Mouse (Mus musculus): ENCODE results near the gene Ankrd65. TPM values are rescaled to one million over a fixed set of nuclear protein-coding genes. Genes with fewer than 3 reads are reported as not detected.
A peak's percentile ranks its signal among the peaks of the same experiment; 100 is the strongest.

The Ankrd65 gene
- polyA plus RNA-seq, 1 experiment, result not detected

- Histone ChIP-seq H3ac (ENCODE audit: control insufficient read depth, insufficient read length) (no peak overlapping the region), H3K79me2 (ENCODE audit: control insufficient read depth, insufficient read depth) (peaks cover 2% of the 10 kb centered on the region), H3K36me3 (ENCODE audit: control insufficient read depth, insufficient read depth) (no peaks in the 10 kb centered on the region), H3K4me2 (ENCODE audit: low read depth) (peak overlapping the region; percentile 73), H3K27me3 (ENCODE audit: control insufficient read depth, insufficient read depth, insufficient read length) (no peaks in the 10 kb centered on the region), H3K4me3 (no peak overlapping the region)
- TF ChIP-seq TCF12 (IDR thresholded peaks at IDR 0.05; ENCODE audit: insufficient read depth, poor library complexity, severe bottlenecking) (peak; percentile 97), MAX (IDR thresholded peaks at IDR 0.05; ENCODE audit: low read depth) (no peak), MYOD1 (IDR thresholded peaks at IDR 0.05; ENCODE audit: control insufficient read depth in 1 of 3, insufficient read length in 2 of 3, low read depth in 2 of 3) (peak; percentile 85 to 94 (median 91)), TCF3 (IDR thresholded peaks at IDR 0.05; ENCODE audit: insufficient read length, low read depth) (peak; percentile 16), CEBPB (IDR thresholded peaks at IDR 0.05; ENCODE audit: insufficient read depth, poor library complexity, severe bottlenecking) (no peak), MYOG (IDR thresholded peaks at IDR 0.05; ENCODE audit: control insufficient read depth in 1 of 3, insufficient read depth in 1 of 3, insufficient read length in 2 of 3, low read depth in 2 of 3) (peak; percentile 67 to 98 (median 97)), POLR2A (IDR thresholded peaks at IDR 0.05; ENCODE audit: insufficient read length, low read depth) (peak; percentile 55)
These were observed 9.3 kb upstream of the Ankrd65 start for GRCm38 (mm10) chr4:155780895-155781294.

- Histone ChIP-seq H3K36me3 (ENCODE audit: control insufficient read depth, insufficient read depth) (no peaks in the 10 kb centered on the region), H3K79me2 (ENCODE audit: control insufficient read depth, insufficient read depth) (peaks cover 2% of the 10 kb centered on the region), H3K4me2 (ENCODE audit: low read depth) (peak overlapping the region; percentile 81), H3K4me3 (peak overlapping the region; percentile 46), H3K27me3 (ENCODE audit: control insufficient read depth, insufficient read depth, insufficient read length) (no peaks in the 10 kb centered on the region), H3ac (ENCODE audit: control insufficient read depth, insufficient read length) (peak overlapping the region; percentile 44)
- TF ChIP-seq MYOG (IDR thresholded peaks at IDR 0.05; ENCODE audit: control insufficient read depth in 1 of 3, insufficient read depth in 1 of 3, insufficient read length in 2 of 3, low read depth in 2 of 3) (no peak), MYOD1 (IDR thresholded peaks at IDR 0.05; ENCODE audit: control insufficient read depth in 1 of 3, insufficient read length in 2 of 3, low read depth in 2 of 3) (peak in 2 of 3 experiments; percentile 10 to 22)
These were observed 6.7 kb upstream of the Ankrd65 start for GRCm38 (mm10) chr4:155783486-155784080.

GRCm38 (mm10) chr4:155784081-155784701 lies 6.0 kb upstream of the Ankrd65 start:
- peak; percentile 65 for TF ChIP-seq POLR2AphosphoS2 (IDR thresholded peaks at IDR 0.05; ENCODE audit: insufficient read length, low read depth)
- peak in 1 of 3 experiments; percentile 11 for TF ChIP-seq MYOG (IDR thresholded peaks at IDR 0.05; ENCODE audit: control insufficient read depth in 1 of 3, insufficient read depth in 1 of 3, insufficient read length in 2 of 3, low read depth in 2 of 3)
- TF ChIP-seq CEBPB (IDR thresholded peaks at IDR 0.05; ENCODE audit: insufficient read depth, poor library complexity, severe bottlenecking), result no peak
- peak; percentile 64 for TF ChIP-seq POLR2A (IDR thresholded peaks at IDR 0.05; ENCODE audit: insufficient read length, low read depth)
- Histone ChIP-seq H3K36me3 (ENCODE audit: control insufficient read depth, insufficient read depth) (no peaks in the 10 kb centered on the region), H3K4me3 (peak overlapping the region; percentile 46), H3ac (ENCODE audit: control insufficient read depth, insufficient read length) (peak overlapping the region; percentile 44), H3K27me3 (ENCODE audit: control insufficient read depth, insufficient read depth, insufficient read length) (no peaks in the 10 kb centered on the region), H3K79me2 (ENCODE audit: control insufficient read depth, insufficient read depth) (peaks cover 2% of the 10 kb centered on the region), H3K4me2 (ENCODE audit: low read depth) (peak overlapping the region; percentile 81)

GRCm38 (mm10) chr4:155785246-155785645 lies 5.0 kb upstream of the Ankrd65 start:
- H3K27me3 ChIP-seq (ENCODE audit: control insufficient read depth, insufficient read depth, insufficient read length), result no peaks in the 10 kb centered on the region
- H3K4me3 ChIP-seq, result peak overlapping the region; percentile 46
- no peaks in the 10 kb centered on the region for H3K36me3 ChIP-seq (ENCODE audit: control insufficient read depth, insufficient read depth)
- H3K4me2 ChIP-seq (ENCODE audit: low read depth), result peak overlapping the region; percentile 45
- no peak overlapping the region for H3ac ChIP-seq (ENCODE audit: control insufficient read depth, insufficient read length)
- no peak for TF ChIP-seq E2F4 (IDR thresholded peaks at IDR 0.05; ENCODE audit: insufficient read depth)
- TF ChIP-seq POLR2AphosphoS2 (IDR thresholded peaks at IDR 0.05; ENCODE audit: insufficient read length, low read depth), result no peak
- TF ChIP-seq POLR2A (IDR thresholded peaks at IDR 0.05; ENCODE audit: insufficient read length, low read depth), result no peak
- TF ChIP-seq MYOG (IDR thresholded peaks at IDR 0.05; ENCODE audit: control insufficient read depth in 1 of 3, insufficient read depth in 1 of 3, insufficient read length in 2 of 3, low read depth in 2 of 3), result no peak
- TF ChIP-seq SRF (IDR thresholded peaks at IDR 0.05; ENCODE audit: control insufficient read depth, insufficient read length, low read depth), result no peak
- TF ChIP-seq REST (IDR thresholded peaks at IDR 0.05; ENCODE audit: insufficient read depth, insufficient read length), result no peak
- no peak for TF ChIP-seq CEBPB (IDR thresholded peaks at IDR 0.05; ENCODE audit: insufficient read depth, poor library complexity, severe bottlenecking)
- no peak for TF ChIP-seq USF1 (IDR thresholded peaks at IDR 0.05; ENCODE audit: low read depth)
- TF ChIP-seq MYOD1 (IDR thresholded peaks at IDR 0.05; ENCODE audit: control insufficient read depth in 1 of 3, insufficient read length in 2 of 3, low read depth in 2 of 3), result no peak
- TF ChIP-seq TCF12 (IDR thresholded peaks at IDR 0.05; ENCODE audit: insufficient read depth, poor library complexity, severe bottlenecking), result no peak
- no peak for TF ChIP-seq MAX (IDR thresholded peaks at IDR 0.05; ENCODE audit: low read depth)
- peaks cover 2% of the 10 kb centered on the region for H3K79me2 ChIP-seq (ENCODE audit: control insufficient read depth, insufficient read depth)

- H3ac ChIP-seq (ENCODE audit: control insufficient read depth, insufficient read length), result peak within 1 kb of the TSS; percentile 44
These were observed 4.4 kb upstream of the Ankrd65 start, which contains the start of gene Tmem88b for GRCm38 (mm10) chr4:155785819-155786218. Gene Tmem88b (minus strand): TSS chr4:155785874.

More at GRCm38 (mm10) chr4:155785819-155786218, 4.4 kb upstream of the Ankrd65 start, which contains the start of gene Tmem88b:
- Histone ChIP-seq H3K79me2 (ENCODE audit: control insufficient read depth, insufficient read depth) (peaks cover 2% of the 10 kb centered on the region), H3K4me2 (ENCODE audit: low read depth) (peak within 1 kb of the TSS; percentile 81), H3K36me3 (ENCODE audit: control insufficient read depth, insufficient read depth) (no peaks in the 10 kb centered on the region), H3K4me3 (peak within 1 kb of the TSS; percentile 46), H3K27me3 (ENCODE audit: control insufficient read depth, insufficient read depth, insufficient read length) (peaks cover 3% of the 10 kb centered on the region)
- no peak for TF ChIP-seq POLR2A (IDR thresholded peaks at IDR 0.05; ENCODE audit: insufficient read length, low read depth)
- no peak for TF ChIP-seq E2F4 (IDR thresholded peaks at IDR 0.05; ENCODE audit: insufficient read depth)
- no peak for TF ChIP-seq MAX (IDR thresholded peaks at IDR 0.05; ENCODE audit: low read depth)
- TF ChIP-seq MYOD1 (IDR thresholded peaks at IDR 0.05; ENCODE audit: control insufficient read depth in 1 of 3, insufficient read length in 2 of 3, low read depth in 2 of 3), result no peak
- no peak for TF ChIP-seq POLR2AphosphoS2 (IDR thresholded peaks at IDR 0.05; ENCODE audit: insufficient read length, low read depth)
- no peak for TF ChIP-seq USF1 (IDR thresholded peaks at IDR 0.05; ENCODE audit: low read depth)
- no peak for TF ChIP-seq REST (IDR thresholded peaks at IDR 0.05; ENCODE audit: insufficient read depth, insufficient read length)
- TF ChIP-seq TCF12 (IDR thresholded peaks at IDR 0.05; ENCODE audit: insufficient read depth, poor library complexity, severe bottlenecking), result no peak
- no peak for TF ChIP-seq CEBPB (IDR thresholded peaks at IDR 0.05; ENCODE audit: insufficient read depth, poor library complexity, severe bottlenecking)
